Mouse (Mus musculus) right cerebral cortex, postnatal 14 days (tissue): ENCODE data around the gene Gad1.

Experiments used
- DNase-seq: peaks from one replicate; pipeline ENCODE4 v3.0.0; 2022

Gad1 gene

GRCm38 (mm10) chr2:70552772-70553171 lies at the start of gene Gad1:
Gene Gad1, plus strand, starts transcription at chr2:70553072.
- DNase-seq, result no peak

GRCm38 (mm10) chr2:70503436-70503835 lies 49.4 kb upstream of the Gad1 start:
- no peak for DNase-seq

GRCm38 (mm10) chr2:70505229-70505628 lies 47.6 kb upstream of the Gad1 start:
- no peak for DNase-seq

- DNase-seq, result no peak
Observed at GRCm38 (mm10) chr2:70505896-70506295, 47.0 kb upstream of the Gad1 start.

GRCm38 (mm10) chr2:70506372-70506771 lies 46.5 kb upstream of the Gad1 start:
- no peak for DNase-seq

- no peak for DNase-seq
Observed at GRCm38 (mm10) chr2:70508496-70508895, 44.4 kb upstream of the Gad1 start, which contains the start of gene Erich2. Gene Erich2, plus strand, starts transcription at chr2:70508819.

GRCm38 (mm10) chr2:70509021-70509632 lies 43.7 kb upstream of the Gad1 start:
- peak; percentile 71 for DNase-seq

GRCm38 (mm10) chr2:70538283-70538682 lies 14.6 kb upstream of the Gad1 start:
- peak; percentile 41 for DNase-seq

- no peak for DNase-seq
Observed at GRCm38 (mm10) chr2:70550671-70551070, 2.2 kb upstream of the Gad1 start.

GRCm38 (mm10) chr2:70551446-70551845 lies 1.4 kb upstream of the Gad1 start:
- no peak for DNase-seq

- DNase-seq, result no peak
Observed at GRCm38 (mm10) chr2:70552067-70552598, 739 bp upstream of the Gad1 start.

GRCm38 (mm10) chr2:70553826-70554225 lies 954 bp downstream of the Gad1 start:
- no peak for DNase-seq

GRCm38 (mm10) chr2:70558112-70558842 lies 5.4 kb downstream of the Gad1 start:
- DNase-seq, result peak; percentile 86

GRCm38 (mm10) chr2:70558843-70559451 lies 6.1 kb downstream of the Gad1 start:
- no peak for DNase-seq

- no peak for DNase-seq
Observed at GRCm38 (mm10) chr2:70559520-70559919, 6.6 kb downstream of the Gad1 start.

- DNase-seq, result peak; percentile 51
Observed at GRCm38 (mm10) chr2:70561077-70561795, 8.4 kb downstream of the Gad1 start.

- DNase-seq, result peak; percentile 42
Observed at GRCm38 (mm10) chr2:70562011-70562491, 9.2 kb downstream of the Gad1 start.

GRCm38 (mm10) chr2:70562611-70562980 lies 9.7 kb downstream of the Gad1 start:
- DNase-seq, result no peak

GRCm38 (mm10) chr2:70562981-70563671 lies 10.3 kb downstream of the Gad1 start:
- DNase-seq, result no peak

- DNase-seq, result no peak
Observed at GRCm38 (mm10) chr2:70563721-70564645, 11.1 kb downstream of the Gad1 start.

GRCm38 (mm10) chr2:70564646-70565315 lies 11.9 kb downstream of the Gad1 start:
- no peak for DNase-seq
